Mouse (Mus musculus) large intestine, adult 2 months (tissue): ENCODE data around the gene Epas1. TPM values are rescaled to one million over a fixed set of nuclear protein-coding genes. Genes with fewer than 3 reads are reported as not detected.

Experiments
- DNase-seq: peaks from one replicate; pipeline ENCODE4 v3.0.0-alpha.2; 2012; ENCODE audit warnings: low read depth, low spot score
- WGBS: fragments of 180-500 bp; shearing (Covaris S2); methylation state at CpG from one replicate; pipeline ENCODE4 v1.1.7; 2018; 5-methylcytosine and 5-hydroxymethylcytosine counted together
- polyA plus RNA-seq: library from polyadenylated mRNA; depleted of rRNA; stranded (reverse); fragments of >200 nt; gene quantifications from 2 replicates; pipeline ENCODE4 v1.2.3, GENCODE M21; 2012; rRNA removed

Gene Epas1
- polyA plus RNA-seq, 1 experiment, result 17.6 TPM

DNA sequence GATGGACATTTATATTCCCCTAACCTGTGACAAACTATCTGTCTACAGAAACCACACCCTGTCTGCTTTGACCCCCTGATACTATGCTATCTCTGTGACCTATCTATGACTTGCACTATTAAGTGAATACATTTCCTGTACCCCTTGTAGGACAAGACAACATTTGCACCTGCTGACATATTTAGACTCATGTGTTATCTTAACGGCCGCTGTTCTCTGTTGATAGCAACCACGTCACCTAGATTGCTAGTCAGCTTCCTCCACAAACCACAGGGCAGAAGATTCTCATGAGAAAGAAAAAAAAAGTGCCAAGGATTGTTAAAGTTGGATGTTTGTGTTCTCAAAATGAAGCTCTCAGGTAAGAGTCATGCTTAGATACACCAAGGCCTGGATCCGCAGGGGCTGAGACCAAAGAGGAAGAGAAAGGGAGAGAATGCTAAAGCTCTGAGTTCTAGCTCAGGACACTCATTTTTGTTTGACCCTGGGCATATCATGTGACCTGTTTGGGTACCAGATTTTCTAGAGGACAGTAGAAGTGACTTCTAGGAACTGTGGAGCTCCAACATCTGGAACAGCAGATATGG lies 127.1 kb downstream of the Epas1 start:
- no peak for DNase-seq
- 50% methylated on average over 4 of the region's 4 CpGs for WGBS

Other genes with a start within 250 kb of the Epas1 start
- 0.04 and 0.07 TPM in 2 replicates for gene Gm10309, start 248.5 kb upstream of the Epas1 start, polyA plus RNA-seq
- not detected in 2 replicates for gene Tmem247, start 163.6 kb downstream of the Epas1 start, polyA plus RNA-seq
- not detected in 2 replicates for gene Atp6v1e2, start 194.2 kb downstream of the Epas1 start, polyA plus RNA-seq
- gene Rhoq, start 209.4 kb downstream of the Epas1 start, polyA plus RNA-seq, result 13.9 and 20.5 TPM in 2 replicates